Mouse (Mus musculus) bone marrow, adult 2 months (tissue): ENCODE results near the gene 4931429L15Rik. TPM values are rescaled to one million over a fixed set of nuclear protein-coding genes. Genes with fewer than 3 reads are reported as not detected.
"Not testable (repeated sequence)": the region's sequence is repeated elsewhere in the genome, so short reads cannot be mapped to it uniquely, and the experiment has no call there.

Experiments used
- H3K27ac ChIP-seq: fragments of 200-500 bp; 2 replicates; pipeline ENCODE4 v1.5.1; 2012; ENCODE audit warnings: low read depth, mild to moderate bottlenecking, control low read depth, inconsistent platforms, low read length; ENCODE audit not compliant: control insufficient read depth, poor library complexity, insufficient read depth
- H3K4me1 ChIP-seq: fragments of 200-500 bp; 2 replicates; pipeline ENCODE4 v1.6.1; 2011; ENCODE audit warnings: low read length; ENCODE audit not compliant: control insufficient read depth, insufficient read depth
- H3K4me3 ChIP-seq: fragments of 200-500 bp; replicated peaks from 2 replicates; pipeline ENCODE3; 2011; ENCODE audit warnings: mild to moderate bottlenecking, low read depth, low read length, control low read depth; ENCODE audit not compliant: control insufficient read depth
- CTCF ChIP-seq: fragments of 200-500 bp; IDR thresholded peaks from 2 replicates; pipeline ENCODE4 v1.5.1; 2011; ENCODE audit warnings: low read length, control low read depth; ENCODE audit not compliant: control insufficient read depth, insufficient read depth
- POLR2A ChIP-seq: fragments of 200-500 bp; IDR thresholded peaks from 2 replicates; pipeline ENCODE4 v1.6.1; 2011; ENCODE audit warnings: low read depth, mild to moderate bottlenecking, control low read depth, low read length, borderline replicate concordance; ENCODE audit not compliant: control insufficient read depth
- WGBS: fragments of 180-500 bp; shearing (Covaris S2); methylation state at CpG from one replicate; pipeline ENCODE4 v1.1.7; 2018; 5-methylcytosine and 5-hydroxymethylcytosine counted together
- polyA plus RNA-seq: library from polyadenylated mRNA; stranded (reverse); fragments of >200 nt; gene quantifications from 2 replicates; pipeline ENCODE4 v1.2.4, GENCODE M21; 2011; ENCODE audit warnings: low replicate concordance; ENCODE audit not compliant: missing spikeins, insufficient read depth, insufficient read length

The 4931429L15Rik gene
- polyA plus RNA-seq: not detected in 2 replicates

DNA sequence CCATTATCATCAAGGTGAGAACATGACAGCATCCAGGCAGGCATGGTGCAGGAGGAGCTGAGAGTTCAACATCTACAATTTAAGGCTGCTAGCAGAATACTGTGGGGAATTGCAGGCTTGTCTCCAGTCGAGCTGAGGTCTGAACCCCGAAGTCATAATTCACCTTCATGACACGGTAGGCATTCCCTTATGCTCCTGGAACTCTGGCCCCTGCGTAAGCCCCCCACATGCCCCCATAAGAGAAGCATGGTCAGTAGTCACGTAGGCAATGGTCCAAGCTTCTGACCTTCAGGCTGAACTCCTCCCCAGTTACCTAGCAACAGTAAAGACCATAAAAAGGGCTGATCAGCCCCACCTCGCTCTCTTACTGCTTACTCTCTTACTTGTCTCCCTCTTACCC is at the start of gene 4931429L15Rik:
Gene 4931429L15Rik, minus strand, starts transcription at position 101 of the 400 bp plus-strand sequence.
- 78% methylated on average over 6 of the region's 6 CpGs for WGBS

GRCm38 (mm10) chr9:46362459-46362858 is 42.7 kb upstream of the 4931429L15Rik start:
- Histone ChIP-seq H3K4me1 (no peaks in the 10 kb centered on the region), H3K4me3 (no peak overlapping the region), H3K27ac (no peak overlapping the region)
- TF ChIP-seq POLR2A: no peak
- no peak for TF ChIP-seq CTCF
- WGBS: 2% methylated on average over 2 of the region's 2 CpGs

More for the DNA sequence above, at the start of gene 4931429L15Rik:
- not testable (repeated sequence) for H3K4me1 ChIP-seq, H3K27ac ChIP-seq, H3K4me3 ChIP-seq

GRCm38 (mm10) chr9:46361461-46362111 is 41.8 kb upstream of the 4931429L15Rik start:
- 59% methylated on average over 11 of the region's 11 CpGs for WGBS
- Histone ChIP-seq H3K27ac (no peak overlapping the region), H3K4me3 (no peak overlapping the region), H3K4me1 (no peaks in the 10 kb centered on the region)
- TF ChIP-seq CTCF: no peak
- TF ChIP-seq POLR2A: no peak

- Histone ChIP-seq H3K4me3 (no peak overlapping the region), H3K27ac (no peak overlapping the region), H3K4me1 (no peaks in the 10 kb centered on the region)
- WGBS: 3% methylated on average over 3 of the region's 3 CpGs
- TF ChIP-seq CTCF (peak; percentile 12; the same call in 1 of the 2 replicates), POLR2A (no peak)
These were observed 34.2 kb upstream of the 4931429L15Rik start for GRCm38 (mm10) chr9:46353992-46354391.

- no peaks in the 10 kb centered on the region for H3K4me1 ChIP-seq
- H3K4me3 ChIP-seq: no peak overlapping the region
- no peak for TF ChIP-seq POLR2A
- TF ChIP-seq CTCF: no peak
- H3K27ac ChIP-seq: no peak overlapping the region
- WGBS: 27% methylated on average over 5 of the region's 5 CpGs
These were observed 33.5 kb upstream of the 4931429L15Rik start for GRCm38 (mm10) chr9:46353330-46353724.

- H3K4me1 ChIP-seq: no peaks in the 10 kb centered on the region
- H3K4me3 ChIP-seq: no peak overlapping the region
- 50% methylated on average over 12 of the region's 12 CpGs for WGBS
- H3K27ac ChIP-seq: no peak overlapping the region
- TF ChIP-seq POLR2A (no peak), CTCF (no peak)
These were observed 33.0 kb upstream of the 4931429L15Rik start for GRCm38 (mm10) chr9:46352651-46353329.

GRCm38 (mm10) chr9:46350451-46350981 is 30.7 kb upstream of the 4931429L15Rik start:
- 24% methylated on average over 9 of the region's 9 CpGs for WGBS
- H3K27ac ChIP-seq: no peak overlapping the region
- TF ChIP-seq CTCF (no peak), POLR2A (no peak)
- no peak overlapping the region for H3K4me3 ChIP-seq
- H3K4me1 ChIP-seq: no peaks in the 10 kb centered on the region

DNA sequence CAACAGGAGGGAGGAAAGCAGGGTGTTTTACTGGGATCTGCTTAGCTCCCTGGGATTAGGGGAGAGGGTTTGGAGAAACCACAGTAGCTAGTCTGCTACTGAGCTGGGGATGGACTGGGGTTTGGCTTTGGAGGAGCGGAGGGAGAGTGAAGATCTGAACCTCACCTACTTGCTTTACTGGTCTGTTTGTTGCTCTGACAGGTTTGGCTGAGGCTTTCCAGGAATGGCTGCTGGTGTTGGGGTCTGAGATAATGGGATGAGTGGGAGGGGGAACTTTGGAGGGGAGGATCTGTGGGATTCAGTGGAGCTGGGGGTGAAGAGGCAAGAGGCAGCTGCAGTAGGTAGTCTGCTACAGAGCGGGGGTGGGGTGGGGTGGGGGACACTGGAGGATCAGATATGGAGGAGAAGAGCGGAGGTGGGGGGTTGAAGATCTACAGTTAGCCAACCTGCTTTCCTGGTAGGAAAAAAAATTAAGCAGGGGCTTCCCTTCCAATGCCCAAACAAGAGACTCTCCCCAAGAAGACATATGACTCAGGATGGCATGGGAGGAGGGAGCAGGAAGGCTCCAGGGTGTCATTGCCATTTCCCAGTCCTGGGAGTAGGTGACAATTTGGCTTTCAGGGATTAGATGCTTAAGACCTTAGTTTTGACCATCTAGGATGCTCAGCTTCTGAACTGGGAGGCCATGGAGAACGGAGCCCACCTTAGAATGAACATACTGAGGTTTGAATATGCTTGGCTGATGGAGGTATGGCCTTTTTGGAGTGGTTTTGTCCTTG is 26.3 kb upstream of the 4931429L15Rik start:
- no peak for TF ChIP-seq CTCF
- no peak for TF ChIP-seq POLR2A
- WGBS: 73% methylated on average over 4 of the region's 4 CpGs
- Histone ChIP-seq H3K27ac (no peak overlapping the region), H3K4me3 (no peak overlapping the region), H3K4me1 (no peaks in the 10 kb centered on the region)
